Mouse (Mus musculus) liver, postnatal 0 days (tissue): ENCODE data around the gene Fto. TPM values are rescaled to one million over a fixed set of nuclear protein-coding genes. Genes with fewer than 3 reads are reported as not detected.

ENCODE experiments used
- ATAC-seq: fragments of 200-750 bp; cut with Nextera tagmentation; 2 replicates; pipeline ENCODE4 v1.8.0; 2017; ENCODE audit warnings: mild to moderate bottlenecking, moderate library complexity
- DNase-seq: peaks from one replicate; pipeline ENCODE4 v3.0.0-alpha.2; 2016
- H3K27ac ChIP-seq: fragments of 300-500 bp; sonication (generic); 2 replicates; pipeline ENCODE4 v1.5.1; 2014; ENCODE audit warnings: antibody characterized with exemption, moderate library complexity, mild to moderate bottlenecking, low read depth
- H3K27me3 ChIP-seq: fragments of 300-500 bp; sonication (generic); 2 replicates; pipeline ENCODE4 v1.6.1; 2014; ENCODE audit warnings: low read length, control low read depth, mixed read lengths; ENCODE audit not compliant: insufficient read depth
- H3K36me3 ChIP-seq: fragments of 300-500 bp; sonication (generic); replicated peaks from 2 replicates; pipeline ENCODE4 v1.6.1; 2014; ENCODE audit warnings: mild to moderate bottlenecking, control low read depth, low read length, moderate library complexity, mixed read lengths; ENCODE audit not compliant: insufficient read depth
- H3K4me1 ChIP-seq: fragments of 300-500 bp; sonication (generic); 2 replicates; pipeline ENCODE4 v1.6.1; 2014; ENCODE audit warnings: antibody characterized with exemption, mild to moderate bottlenecking, control low read depth; ENCODE audit not compliant: insufficient read depth
- H3K4me2 ChIP-seq: fragments of 300-500 bp; sonication (generic); 2 replicates; pipeline ENCODE4 v1.6.1; 2014; ENCODE audit warnings: low read depth, mild to moderate bottlenecking, low read length, moderate library complexity, mixed read lengths
- H3K4me3 ChIP-seq: fragments of 300-500 bp; sonication (generic); 2 replicates; pipeline ENCODE4 v1.5.1; 2014; ENCODE audit warnings: low read depth, low read length
- H3K9ac ChIP-seq: fragments of 300-500 bp; sonication (generic); replicated peaks from 2 replicates; pipeline ENCODE4 v1.6.1; 2014; ENCODE audit warnings: mild to moderate bottlenecking, moderate library complexity
- H3K9me3 ChIP-seq: fragments of 300-500 bp; sonication (generic); 2 replicates; pipeline ENCODE4 v1.6.1; 2016; ENCODE audit warnings: mild to moderate bottlenecking, control low read depth, low read length, mixed read lengths
- CTCF ChIP-seq: sonication (generic); IDR thresholded peaks from 2 replicates; pipeline ENCODE4 v1.5.1; 2016; ENCODE audit warnings: antibody characterized with exemption, low read depth
- EP300 ChIP-seq: IDR thresholded peaks from 2 replicates; pipeline ENCODE4 v1.6.1; 2016; ENCODE audit warnings: antibody characterized with exemption, low read depth, mild to moderate bottlenecking
- WGBS: fragments of 180-500 bp; shearing (Covaris S2); extraction: QIAGEN DNeasy Blood & Tissue Kit; methylation state at CpG from one replicate; pipeline ENCODE4 v1.1.7; 2014; ENCODE audit not compliant: insufficient replicate concordance; 5-methylcytosine and 5-hydroxymethylcytosine counted together
- polyA plus RNA-seq: library from polyadenylated mRNA; unstranded; fragments of >200 nt; fragmentation: Nextera tagmentation; extraction: Ambion mirVana; gene quantifications from 2 replicates; pipeline ENCODE4 v1.2.1, GENCODE M21; 2015

The Fto gene
- polyA plus RNA-seq, 1 experiment from 2014 or later: 10.8 TPM

- H3K4me2 ChIP-seq: no peak overlapping the region
- no peaks in the 10 kb centered on the region for H3K36me3 ChIP-seq
- H3K9ac ChIP-seq: no peak overlapping the region
- ATAC-seq (no peak), DNase-seq (no peak)
- H3K9me3 ChIP-seq: no peaks in the 10 kb centered on the region
- 80% methylated on average over 8 of the region's 8 CpGs for whole genome bisulfite sequencing
- H3K4me1 ChIP-seq: no peaks in the 10 kb centered on the region
- TF ChIP-seq EP300: no peak
- no peak for TF ChIP-seq CTCF
- H3K27ac ChIP-seq: no peak overlapping the region
- no peak overlapping the region for H3K4me3 ChIP-seq
- H3K27me3 ChIP-seq: no peaks in the 10 kb centered on the region
Observed at GRCm38 (mm10) chr8:91605901-91606300, 292.6 kb downstream of the Fto start.

- Histone ChIP-seq H3K9ac (no peak overlapping the region), H3K4me2 (no peak overlapping the region), H3K27ac (no peak overlapping the region), H3K4me3 (no peak overlapping the region), H3K27me3 (no peaks in the 10 kb centered on the region), H3K9me3 (no peaks in the 10 kb centered on the region), H3K36me3 (no peaks in the 10 kb centered on the region), H3K4me1 (no peaks in the 10 kb centered on the region)
- WGBS: 82% methylated on average over 5 of the region's 5 CpGs
- DNase-seq (no peak), ATAC-seq (no peak)
- TF ChIP-seq EP300 (no peak), CTCF (no peak)
Observed at GRCm38 (mm10) chr8:91607091-91607490, 293.8 kb downstream of the Fto start.

- Histone ChIP-seq H3K36me3 (no peaks in the 10 kb centered on the region), H3K27ac (no peak overlapping the region), H3K27me3 (no peaks in the 10 kb centered on the region), H3K4me2 (no peak overlapping the region), H3K9ac (no peak overlapping the region), H3K4me3 (no peak overlapping the region), H3K4me1 (no peaks in the 10 kb centered on the region), H3K9me3 (no peaks in the 10 kb centered on the region)
- WGBS: 73% methylated on average over 7 of the region's 7 CpGs
- no peak for DNase-seq
- TF ChIP-seq CTCF (no peak), EP300 (no peak)
- ATAC-seq: no peak
Observed at GRCm38 (mm10) chr8:91611191-91611590, 297.9 kb downstream of the Fto start.

- Histone ChIP-seq H3K4me1 (no peaks in the 10 kb centered on the region), H3K27me3 (no peaks in the 10 kb centered on the region), H3K36me3 (no peaks in the 10 kb centered on the region), H3K27ac (no peak overlapping the region), H3K4me2 (no peak overlapping the region), H3K9me3 (no peaks in the 10 kb centered on the region), H3K9ac (no peak overlapping the region), H3K4me3 (no peak overlapping the region)
- ATAC-seq (no peak), DNase-seq (no peak)
- WGBS: 84% methylated on average over 14 of the region's 14 CpGs
- no peak for TF ChIP-seq CTCF
Observed at GRCm38 (mm10) chr8:91611723-91612362, 298.5 kb downstream of the Fto start.

- no peak for ATAC-seq
- no peaks in the 10 kb centered on the region for H3K27me3 ChIP-seq
- H3K9ac ChIP-seq: no peak overlapping the region
- H3K4me1 ChIP-seq: no peaks in the 10 kb centered on the region
- TF ChIP-seq EP300 (no peak), CTCF (no peak)
- H3K27ac ChIP-seq: no peak overlapping the region
- H3K36me3 ChIP-seq: no peaks in the 10 kb centered on the region
- WGBS: 64% methylated on average over 18 of the region's 18 CpGs
- DNase-seq: no peak
- H3K4me2 ChIP-seq: no peak overlapping the region
- H3K9me3 ChIP-seq: no peaks in the 10 kb centered on the region
- no peak overlapping the region for H3K4me3 ChIP-seq
Observed at GRCm38 (mm10) chr8:91612387-91613130, 299.2 kb downstream of the Fto start.

GRCm38 (mm10) chr8:91613603-91614002, 300.3 kb downstream of the Fto start:
- Histone ChIP-seq H3K9me3 (no peaks in the 10 kb centered on the region), H3K4me2 (no peak overlapping the region), H3K27ac (no peak overlapping the region), H3K4me3 (no peak overlapping the region), H3K36me3 (no peaks in the 10 kb centered on the region), H3K4me1 (no peaks in the 10 kb centered on the region), H3K27me3 (no peaks in the 10 kb centered on the region), H3K9ac (no peak overlapping the region)
- TF ChIP-seq CTCF: no peak
- TF ChIP-seq EP300: no peak
- ATAC-seq: no peak
- WGBS: 45% methylated on average over 9 of the region's 9 CpGs
- DNase-seq: no peak
